Mouse (Mus musculus) myocyte (in vitro differentiated cells): Measurements from ENCODE around the gene Cenpx.

Experiments used
- MAX ChIP-seq: IDR thresholded peaks from one replicate; pipeline ENCODE4 v1.6.1; 2011; ENCODE audit warnings: low read depth, mild to moderate bottlenecking, control low read depth
- POLR2A ChIP-seq: IDR thresholded peaks from one replicate; pipeline ENCODE4 v1.6.1; 2011; ENCODE audit warnings: low read depth, mild to moderate bottlenecking, control low read depth, moderate library complexity; ENCODE audit not compliant: insufficient read length

GRCm38 (mm10) chr11:120703696-120704454 lies 9.7 kb downstream of the Cenpx start:
- TF ChIP-seq MAX = no peak
- no peak for TF ChIP-seq POLR2A
